In genomic region chr10:96925771-96926170, GRCm38 (mm10) we compare ENCODE assay signal across 18 mouse cellular contexts.
DNase-seq lines count a peak whose midpoint lies in the region; ATAC-seq and TF ChIP-seq lines count a peak whose summit lies in the region.
"Had no signal": no experiment of that assay in that cellular context is flagged by ENCODE, and none has a peak within 500 bp of the region (broad histone marks: within the 10 kb centered on the region; RNA-seq: fewer than 3 reads in every experiment).

No protein-coding gene starts in this region.

- no peak for TF ChIP-seq CTCF in heart, adult 2 months (IDR thresholded peaks at IDR 0.05)
- no peak for TF ChIP-seq CTCF in stomach, postnatal 0 days (IDR thresholded peaks at IDR 0.05; ENCODE audit: low read depth)

- ATAC-seq in heart, embryonic 13.5 days (ENCODE audit: extremely low read depth, insufficient number of reproducible peaks, low FRiP score, low TSS enrichment), result no peak
- ATAC-seq in stomach, postnatal 0 days (ENCODE audit: low FRiP score, low TSS enrichment), result peak; percentile 51
- ATAC-seq: activated CD4-positive, CD25-positive, alpha-beta regulatory T cell, adult 4 months; forebrain, embryonic 14.5 days had no signal

- H3K27me3 ChIP-seq in heart, embryonic 13.5 days (replicated peaks), result no peaks in the 10 kb centered on the region
- no peaks in the 10 kb centered on the region for H3K27me3 ChIP-seq in heart, adult 2 months (ENCODE audit: control insufficient read depth, insufficient read depth, low read length)
- H3K27me3 ChIP-seq in stomach, postnatal 0 days (ENCODE audit: control insufficient read depth, insufficient read depth, low read length), result no peaks in the 10 kb centered on the region
- H3K27me3 ChIP-seq: embryonic facial prominence, embryonic 13.5 days; hindbrain, embryonic 15.5 days; liver, embryonic 13.5 days had no signal

- TF ChIP-seq EP300 in heart, adult 2 months (IDR thresholded peaks at IDR 0.05; ENCODE audit: insufficient read depth, low read depth, low read length), result no peak
- TF ChIP-seq EP300 in stomach, postnatal 0 days (optimal IDR thresholded peaks at IDR 0.05), result no peak

- H3K36me3 ChIP-seq in heart, embryonic 13.5 days, result no peaks in the 10 kb centered on the region
- no peaks in the 10 kb centered on the region for H3K36me3 ChIP-seq in heart, adult 2 months (ENCODE audit: control insufficient read depth, insufficient read depth, low read length)
- no peaks in the 10 kb centered on the region for H3K36me3 ChIP-seq in stomach, postnatal 0 days (ENCODE audit: control insufficient read depth, insufficient read depth, low read length)
- H3K36me3 ChIP-seq: embryonic facial prominence, embryonic 13.5 days; hindbrain, embryonic 15.5 days; liver, embryonic 13.5 days; midbrain, embryonic 10.5 days had no signal

- no peaks in the 10 kb centered on the region for H3K9me3 ChIP-seq in heart, embryonic 13.5 days
- H3K9me3 ChIP-seq in stomach, postnatal 0 days (ENCODE audit: control insufficient read depth, low read length), result no peaks in the 10 kb centered on the region
- H3K9me3 ChIP-seq: embryonic facial prominence, embryonic 13.5 days; hindbrain, embryonic 15.5 days; liver, embryonic 13.5 days; midbrain, embryonic 10.5 days had no signal

- intact Hi-C loops in heart, adult 2 months (cut with DNase I), result no loop called here
- intact Hi-C loops in left cerebral cortex, postnatal 14 days (cut with DNase I), result no loop called here

- no peak overlapping the region for H3K4me3 ChIP-seq in heart, embryonic 13.5 days
- no peak overlapping the region for H3K4me3 ChIP-seq in heart, adult 2 months
- no peak overlapping the region for H3K4me3 ChIP-seq in stomach, postnatal 0 days (ENCODE audit: low read depth, low read length)
- H3K4me3 ChIP-seq: embryonic facial prominence, embryonic 13.5 days; hindbrain, embryonic 15.5 days; liver, embryonic 13.5 days; midbrain, embryonic 10.5 days had no signal

- DNase-seq in heart, adult 2 months, result no peak
- DNase-seq in urinary bladder, postnatal 14 days (ENCODE audit: low spot score), result peak; percentile 15
- no peak for DNase-seq in urinary bladder, adult 2 months (ENCODE audit: low spot score)
- DNase-seq in lung, postnatal 10 days, result peak; percentile 31
- peak; percentile 28 for DNase-seq in stomach, postnatal 0 days (ENCODE audit: low spot score)
- no peak for DNase-seq in left cerebral cortex, postnatal 14 days (ENCODE audit: low spot score in 2 of 2)
- no peak for DNase-seq in kidney, postnatal 10 days
- DNase-seq: cerebellum, adult 11 months; gastrocnemius, postnatal 10 days; kidney, adult 2 months; liver, embryonic 13.5 days; right cerebral cortex, postnatal 14 days had no signal

- 65% methylated on average over 2 of the region's 2 CpGs for WGBS in heart, embryonic 13.5 days
- 38% methylated on average over 2 of the region's 2 CpGs for WGBS in heart, adult 2 months
- 40% methylated on average over 2 of the region's 2 CpGs for WGBS in stomach, postnatal 0 days

- no peaks in the 10 kb centered on the region for H3K4me1 ChIP-seq in heart, embryonic 13.5 days
- H3K4me1 ChIP-seq in heart, adult 2 months (ENCODE audit: control insufficient read depth, insufficient read depth, low read length), result no peaks in the 10 kb centered on the region
- no peaks in the 10 kb centered on the region; the same call in 1 of the 2 replicates for H3K4me1 ChIP-seq in stomach, postnatal 0 days (replicated peaks; ENCODE audit: control insufficient read depth, insufficient read depth)
- H3K4me1 ChIP-seq: hindbrain, embryonic 15.5 days; liver, embryonic 13.5 days; midbrain, embryonic 10.5 days had no signal

- no peaks in the 10 kb centered on the region for H3K79me2 ChIP-seq in heart, adult 2 months (replicated peaks; ENCODE audit: control insufficient read depth, insufficient read depth, low read length)

- H3K4me2 ChIP-seq in heart, embryonic 13.5 days, result no peak overlapping the region
- H3K4me2 ChIP-seq in stomach, postnatal 0 days (replicated peaks; ENCODE audit: low read depth), result no peak overlapping the region
- H3K4me2 ChIP-seq: embryonic facial prominence, embryonic 13.5 days; hindbrain, embryonic 15.5 days; liver, embryonic 13.5 days had no signal

- no peak for TF ChIP-seq POLR2A in heart, adult 2 months (IDR thresholded peaks at IDR 0.05; ENCODE audit: insufficient read depth, low read depth, low read length)

- H3K27ac ChIP-seq in heart, embryonic 13.5 days (replicated peaks), result 0 out of 2 replicates have a peak overlapping the region, but pooled peaks have one; percentile 28
- no peak overlapping the region for H3K27ac ChIP-seq in heart, adult 2 months
- peak overlapping the region; percentile 82 for H3K27ac ChIP-seq in stomach, postnatal 0 days (replicated peaks)
- H3K27ac ChIP-seq: embryonic facial prominence, embryonic 13.5 days; hindbrain, embryonic 15.5 days; liver, embryonic 13.5 days; midbrain, embryonic 10.5 days had no signal

- H3K9ac ChIP-seq in heart, embryonic 13.5 days, result no peak overlapping the region
- no peak overlapping the region for H3K9ac ChIP-seq in heart, adult 2 months (ENCODE audit: low read depth, low read length)
- no peak overlapping the region for H3K9ac ChIP-seq in stomach, postnatal 0 days (ENCODE audit: low read length)
- H3K9ac ChIP-seq: embryonic facial prominence, embryonic 13.5 days; hindbrain, embryonic 15.5 days; liver, embryonic 13.5 days had no signal

Comparison
In these comparisons a context has a peak if more than half of its experiments do, and no peak if none do; other contexts are left out.
1. DNase-seq: peak in urinary bladder, postnatal 14 days (single experiment), lung, postnatal 10 days (single experiment) and stomach, postnatal 0 days (single experiment); none in heart, adult 2 months (0 of 2), urinary bladder, adult 2 months (single experiment), left cerebral cortex, postnatal 14 days (0 of 2) and kidney, postnatal 10 days (single experiment).